Mouse (Mus musculus) brown adipose tissue, adult 24 weeks (tissue): ENCODE results near the gene Grin2c. TPM values are rescaled to one million over a fixed set of nuclear protein-coding genes. Genes with fewer than 3 reads are reported as not detected.

Source experiments
- H3K27ac ChIP-seq: fragments of 200-500 bp; replicated peaks from 2 replicates; pipeline ENCODE4 v1.5.1; 2012; ENCODE audit warnings: low read depth, mild to moderate bottlenecking, low read length
- H3K4me1 ChIP-seq: fragments of 200-500 bp; 2 replicates; pipeline ENCODE4 v1.6.1; 2012; ENCODE audit warnings: low read length, mixed read lengths; ENCODE audit not compliant: control insufficient read depth, insufficient read depth, insufficient read length
- H3K4me3 ChIP-seq: fragments of 200-500 bp; 2 replicates; pipeline ENCODE4 v1.5.1; 2012; ENCODE audit warnings: low read depth, mild to moderate bottlenecking, low read length, moderate library complexity; ENCODE audit not compliant: insufficient read depth
- polyA plus RNA-seq: library from polyadenylated mRNA; stranded (reverse); fragments of >200 nt; gene quantifications from 2 replicates; pipeline ENCODE4 v1.2.4, GENCODE M21; 2012; ENCODE audit not compliant: missing spikeins, insufficient read depth, insufficient read length

The Grin2c gene
- polyA plus RNA-seq, 1 experiment = not detected

DNA sequence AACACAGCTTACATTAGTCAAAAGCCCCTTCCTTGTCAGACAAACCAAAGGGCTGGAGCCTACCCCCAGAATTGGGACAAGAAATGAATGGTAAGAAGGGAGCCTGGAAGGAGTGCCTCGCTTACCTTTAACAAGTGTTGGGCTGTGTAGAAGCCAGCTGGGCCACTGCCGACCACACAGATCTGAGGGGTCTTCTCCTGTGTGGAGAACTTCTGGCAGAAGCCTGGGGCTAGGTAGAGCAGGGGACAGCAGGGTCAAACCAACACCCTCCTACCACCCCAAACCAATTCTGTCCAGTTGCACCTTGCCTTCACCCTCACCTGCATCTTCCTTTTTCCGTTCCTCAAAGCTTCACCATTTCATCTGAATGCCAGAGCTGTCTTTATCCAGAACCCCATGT is 8.9 kb upstream of the Grin2c start:
- H3K4me1 ChIP-seq = no peaks in the 10 kb centered on the region; the same call in 1 of the 2 replicates
- H3K4me3 ChIP-seq = peak overlapping the region; percentile 63; the same call in 1 of the 2 replicates
- no peak overlapping the region for H3K27ac ChIP-seq

GRCm38 (mm10) chr11:115275509-115275908 is 8.5 kb upstream of the Grin2c start:
- no peak overlapping the region for H3K4me3 ChIP-seq
- no peak overlapping the region for H3K27ac ChIP-seq
- no peaks in the 10 kb centered on the region; the same call in 1 of the 2 replicates for H3K4me1 ChIP-seq

GRCm38 (mm10) chr11:115274771-115275170 is 7.7 kb upstream of the Grin2c start:
- H3K27ac ChIP-seq = no peak overlapping the region
- H3K4me1 ChIP-seq = no peaks in the 10 kb centered on the region; the same call in 1 of the 2 replicates
- H3K4me3 ChIP-seq = no peak overlapping the region

- no peaks in the 10 kb centered on the region; the same call in 1 of the 2 replicates for H3K4me1 ChIP-seq
These were observed 7.1 kb upstream of the Grin2c start for GRCm38 (mm10) chr11:115274178-115274577.

GRCm38 (mm10) chr11:115273735-115274134 is 6.7 kb upstream of the Grin2c start:
- H3K4me3 ChIP-seq = no peak overlapping the region
- no peaks in the 10 kb centered on the region; the same call in 1 of the 2 replicates for H3K4me1 ChIP-seq
- H3K27ac ChIP-seq = no peak overlapping the region

More at GRCm38 (mm10) chr11:115274178-115274577, 7.1 kb upstream of the Grin2c start:
- no peak overlapping the region for H3K4me3 ChIP-seq
- H3K27ac ChIP-seq = no peak overlapping the region

DNA sequence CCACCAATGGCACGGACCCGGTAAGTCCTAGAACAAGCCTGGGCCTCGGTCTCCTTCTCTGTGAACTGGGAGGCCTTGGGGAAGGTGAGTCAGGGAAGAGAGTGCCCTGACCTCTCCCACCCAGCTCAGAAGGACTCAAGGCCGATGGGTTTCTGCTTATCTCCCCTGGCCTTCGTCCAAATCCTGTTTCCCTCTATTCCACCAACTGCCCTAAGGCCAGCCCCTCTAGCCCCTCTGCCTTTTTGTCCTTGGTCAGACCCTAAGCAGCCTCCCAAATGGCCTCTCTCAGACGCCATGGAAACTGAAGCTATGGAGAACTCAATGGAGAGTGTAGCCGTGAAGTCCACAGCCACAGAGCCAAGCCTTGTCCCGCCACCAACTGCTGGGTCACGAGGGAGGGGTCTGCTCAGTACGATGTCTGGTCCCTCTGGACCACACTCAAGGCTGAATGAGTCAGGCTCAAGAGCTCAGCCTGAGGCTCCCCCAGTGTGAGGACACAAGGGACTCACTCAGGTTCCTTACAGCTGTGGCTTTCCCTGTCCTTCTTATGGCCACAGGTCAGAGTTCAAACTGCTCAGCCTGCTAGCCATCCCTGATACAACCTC is 6.0 kb upstream of the Grin2c start:
- no peak overlapping the region for H3K27ac ChIP-seq
- H3K4me1 ChIP-seq = no peaks in the 10 kb centered on the region; the same call in 1 of the 2 replicates
- H3K4me3 ChIP-seq = no peak overlapping the region

DNA sequence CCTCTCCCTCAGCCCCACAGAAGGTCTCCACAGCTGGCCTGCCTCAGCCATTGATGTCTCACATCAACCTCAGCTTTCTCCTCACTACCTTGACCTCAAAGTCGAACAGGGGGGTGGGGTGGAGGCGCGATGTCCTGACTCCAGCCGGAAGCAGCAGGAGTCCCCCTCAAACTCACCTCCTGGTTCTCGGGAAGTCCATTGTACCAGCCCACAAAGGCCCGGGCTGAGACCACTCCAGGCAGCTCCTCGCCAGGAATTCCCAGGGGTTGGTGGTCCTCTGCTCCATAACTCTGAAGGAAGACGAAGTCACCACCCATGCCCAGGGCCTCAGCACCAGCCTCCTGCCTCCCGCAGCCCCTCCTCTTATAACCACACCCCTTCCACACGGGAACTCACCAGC is 4.4 kb upstream of the Grin2c start:
- H3K4me1 ChIP-seq = no peaks in the 10 kb centered on the region
- H3K27ac ChIP-seq = no peak overlapping the region
- H3K4me3 ChIP-seq = no peak overlapping the region

GRCm38 (mm10) chr11:115271052-115271451 is 4.0 kb upstream of the Grin2c start:
- Histone ChIP-seq H3K4me3 (no peak overlapping the region), H3K27ac (no peak overlapping the region), H3K4me1 (no peaks in the 10 kb centered on the region)

- Histone ChIP-seq H3K27ac (no peak overlapping the region), H3K4me3 (no peak overlapping the region), H3K4me1 (no peaks in the 10 kb centered on the region)
These were observed 3.3 kb upstream of the Grin2c start for GRCm38 (mm10) chr11:115270148-115270861.

DNA sequence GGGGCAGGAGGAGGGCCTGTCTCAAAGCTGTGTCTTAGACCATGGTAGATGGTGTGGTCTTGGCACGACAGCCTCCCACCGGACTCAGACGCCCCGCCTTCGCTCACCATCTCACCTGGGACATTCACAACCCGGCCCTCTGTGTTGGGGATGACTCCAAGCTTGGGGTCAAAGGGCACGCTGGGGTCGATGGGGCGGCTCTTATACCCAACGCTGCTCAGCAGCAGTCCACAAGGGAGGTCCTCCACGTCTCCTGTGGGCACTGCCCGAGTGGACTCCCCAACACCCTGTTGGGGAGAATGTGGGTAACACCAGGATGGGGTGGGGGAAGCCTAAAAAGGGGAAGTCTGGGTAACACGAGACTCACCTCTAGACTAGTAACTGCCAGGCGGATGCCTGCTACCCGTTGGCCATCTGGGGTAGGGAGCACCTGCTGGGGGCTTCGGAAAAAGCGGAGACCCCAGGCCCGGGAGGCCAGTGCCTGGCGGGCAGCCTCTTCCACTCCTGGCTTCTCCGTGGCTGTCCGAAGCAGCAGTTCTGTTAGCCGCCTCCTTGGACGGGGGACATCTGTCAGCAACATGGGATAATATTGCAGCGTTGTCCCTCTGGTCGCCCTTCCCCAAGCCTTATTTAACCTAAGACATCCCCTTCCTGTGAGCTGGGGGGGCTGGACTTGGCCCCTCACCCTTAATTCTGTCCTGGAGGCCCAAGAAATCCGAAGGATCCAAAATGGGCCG is 2.5 kb upstream of the Grin2c start:
- no peak overlapping the region for H3K4me3 ChIP-seq
- H3K4me1 ChIP-seq = no peaks in the 10 kb centered on the region
- no peak overlapping the region for H3K27ac ChIP-seq

DNA sequence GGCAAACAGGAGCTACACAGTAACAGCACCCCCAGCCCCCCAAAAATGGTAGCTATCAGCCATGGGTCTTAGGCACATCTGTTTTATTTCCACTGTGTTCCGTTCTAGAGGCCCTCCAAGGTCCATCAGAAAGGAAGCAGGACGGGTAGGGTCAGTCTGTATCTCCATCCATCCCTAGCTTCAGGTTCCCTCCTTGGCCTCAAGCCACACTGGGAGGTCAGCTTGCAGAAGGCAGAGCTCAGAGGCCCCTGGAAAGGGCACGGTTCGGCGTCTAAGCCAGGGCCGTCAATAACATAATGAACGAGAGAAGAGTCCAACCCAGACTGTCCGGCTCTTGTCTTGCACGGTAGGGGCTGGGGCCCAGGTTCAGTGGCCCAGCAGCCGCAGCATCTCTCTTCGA is 915 bp upstream of the Grin2c start:
- Histone ChIP-seq H3K4me3 (no peak overlapping the region), H3K4me1 (no peaks in the 10 kb centered on the region), H3K27ac (no peak overlapping the region)

GRCm38 (mm10) chr11:115266400-115266778 is 654 bp downstream of the Grin2c start:
- no peak overlapping the region for H3K4me3 ChIP-seq
- no peaks in the 10 kb centered on the region for H3K4me1 ChIP-seq

GRCm38 (mm10) chr11:115265771-115266399 is 1.2 kb downstream of the Grin2c start:
- no peak overlapping the region for H3K4me3 ChIP-seq
- no peaks in the 10 kb centered on the region for H3K4me1 ChIP-seq
- H3K27ac ChIP-seq = no peak overlapping the region

More at GRCm38 (mm10) chr11:115266400-115266778, 654 bp downstream of the Grin2c start:
- H3K27ac ChIP-seq = no peak overlapping the region

DNA sequence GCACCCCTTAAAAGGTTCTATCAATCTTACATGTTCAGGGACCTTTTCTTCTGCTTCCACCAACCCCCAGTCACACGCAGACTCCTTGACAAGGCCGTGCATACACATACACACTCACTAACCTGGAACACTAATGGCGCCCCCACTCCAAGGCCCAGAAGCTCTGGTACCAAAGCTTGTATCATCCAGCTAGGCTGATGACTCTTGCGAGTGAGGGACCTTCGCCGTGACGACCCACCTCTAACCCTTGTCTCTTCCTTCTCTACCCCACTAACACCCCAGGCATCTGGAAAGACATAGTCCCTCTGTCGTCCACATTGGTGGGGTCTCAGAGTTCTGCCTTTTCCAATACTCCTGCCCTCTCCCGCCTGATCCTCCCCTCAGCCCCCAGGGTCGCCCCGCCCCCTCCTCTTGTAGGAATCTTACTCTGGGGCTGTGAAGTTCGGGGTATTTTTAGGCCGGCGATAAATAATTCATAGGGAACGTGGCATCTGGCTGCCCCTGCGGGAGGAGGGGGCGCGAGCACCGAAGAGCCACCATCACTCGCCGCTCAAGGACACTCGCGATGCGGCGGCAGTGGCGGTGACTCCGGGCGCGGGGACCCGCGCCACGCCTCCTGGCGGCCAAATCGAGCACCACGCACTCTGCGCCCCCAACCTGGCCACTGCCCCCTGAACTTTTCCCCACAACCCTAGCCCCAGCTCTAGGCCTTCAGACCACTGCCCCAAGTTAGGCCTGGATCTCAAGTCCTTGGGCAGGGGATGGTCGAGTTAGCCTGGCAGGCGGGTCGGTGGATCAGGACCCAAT is 2.0 kb downstream of the Grin2c start:
- no peak overlapping the region for H3K4me3 ChIP-seq
- H3K4me1 ChIP-seq = no peaks in the 10 kb centered on the region
- no peak overlapping the region for H3K27ac ChIP-seq
